Mouse (Mus musculus): Measurements from ENCODE around the gene Cldn14.
A peak's percentile ranks its signal among the peaks of the same experiment; 100 is the strongest.
"Not testable (repeated sequence)": the region's sequence is repeated elsewhere in the genome, so short reads cannot be mapped to it uniquely, and the experiment has no call there.

Cldn14 gene

GRCm38 (mm10) chr16:94008737-94009136 is at the start of gene Cldn14:
TSS of gene Cldn14 (minus strand) at chr16:94008837.
- DNase-seq: no peak

DNA sequence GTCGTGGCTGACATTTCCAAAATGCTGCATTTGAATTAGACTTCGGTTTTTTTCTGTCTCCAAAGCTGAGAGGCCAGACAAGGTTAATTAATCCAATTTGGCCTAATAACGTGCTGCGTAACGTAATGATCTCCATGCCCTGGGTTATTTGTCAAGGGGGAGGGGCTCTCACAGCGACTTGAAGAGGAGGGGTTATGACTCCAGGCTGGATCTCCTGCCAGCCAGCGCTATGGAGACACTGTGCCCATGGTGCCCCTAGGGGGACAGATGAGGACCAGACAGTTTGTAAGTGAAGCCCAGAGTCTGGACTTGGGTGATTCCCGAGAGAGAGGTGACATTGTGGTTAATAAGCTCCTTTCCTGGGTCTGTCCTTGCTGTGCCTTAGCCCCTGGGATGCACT is 46.9 kb upstream of the Cldn14 start:
- no peak for DNase-seq

DNA sequence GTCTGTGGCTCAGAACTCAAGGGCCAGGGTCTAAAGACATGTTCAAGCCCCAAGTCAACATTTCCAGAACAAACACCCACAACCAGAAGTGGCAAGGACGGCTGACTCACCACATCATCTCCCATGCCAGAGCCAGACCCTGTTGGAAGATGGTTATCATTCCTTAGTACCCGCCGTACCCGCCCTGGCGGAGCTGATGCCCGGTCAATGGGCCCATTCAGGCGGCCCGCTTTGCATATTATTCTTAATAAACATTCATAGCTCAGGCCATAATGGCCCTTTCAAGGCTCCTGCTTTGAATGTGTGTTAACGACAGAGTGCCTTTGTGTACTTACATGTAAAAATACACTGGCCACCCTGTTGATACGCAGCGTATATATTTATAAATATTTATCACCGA is 46.5 kb upstream of the Cldn14 start:
- no peak for DNase-seq

GRCm38 (mm10) chr16:94050368-94050767 is 41.7 kb upstream of the Cldn14 start:
- no peak for DNase-seq

GRCm38 (mm10) chr16:94044996-94045395 is 36.4 kb upstream of the Cldn14 start:
- no peak for DNase-seq

- no peak for DNase-seq
These were observed 35.2 kb upstream of the Cldn14 start for GRCm38 (mm10) chr16:94043797-94044196.

DNA sequence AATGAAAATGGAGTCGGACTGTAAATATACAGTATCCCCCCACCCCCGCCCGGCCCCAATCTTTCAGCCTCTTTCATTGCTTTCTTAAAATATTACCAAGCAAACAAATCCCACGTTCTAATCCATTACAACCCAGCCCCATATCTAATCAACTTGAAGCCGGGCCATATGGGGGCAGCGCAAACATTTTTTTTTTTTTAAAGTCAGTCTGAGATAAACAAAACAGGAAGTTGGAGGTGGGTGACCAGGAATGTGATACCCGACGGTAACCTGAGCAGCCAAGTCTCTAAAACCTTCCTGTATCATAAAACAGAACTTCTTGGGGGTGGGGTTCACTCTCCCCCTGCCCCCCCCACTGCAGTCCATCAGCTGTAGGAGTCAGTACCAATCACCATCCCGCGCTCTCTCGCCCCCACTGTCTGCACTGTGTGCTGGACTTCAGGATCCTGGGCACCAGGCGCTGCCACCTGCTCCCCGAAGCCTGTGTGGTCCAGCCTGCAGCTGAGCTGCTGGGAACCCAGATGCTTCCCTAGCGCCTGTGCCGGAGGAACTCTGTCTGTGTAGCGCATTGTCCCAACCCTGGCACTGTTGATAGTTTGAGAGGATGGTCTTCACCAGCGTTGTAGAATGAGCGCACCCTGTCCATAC is 32.6 kb upstream of the Cldn14 start:
- no peak for DNase-seq

- DNase-seq: no peak
These were observed 31.8 kb upstream of the Cldn14 start for GRCm38 (mm10) chr16:94040485-94040884.

GRCm38 (mm10) chr16:94038986-94039341 is 30.3 kb upstream of the Cldn14 start:
- DNase-seq: no peak

- DNase-seq: peak; percentile 83
These were observed 29.8 kb upstream of the Cldn14 start for GRCm38 (mm10) chr16:94038272-94038985.

DNA sequence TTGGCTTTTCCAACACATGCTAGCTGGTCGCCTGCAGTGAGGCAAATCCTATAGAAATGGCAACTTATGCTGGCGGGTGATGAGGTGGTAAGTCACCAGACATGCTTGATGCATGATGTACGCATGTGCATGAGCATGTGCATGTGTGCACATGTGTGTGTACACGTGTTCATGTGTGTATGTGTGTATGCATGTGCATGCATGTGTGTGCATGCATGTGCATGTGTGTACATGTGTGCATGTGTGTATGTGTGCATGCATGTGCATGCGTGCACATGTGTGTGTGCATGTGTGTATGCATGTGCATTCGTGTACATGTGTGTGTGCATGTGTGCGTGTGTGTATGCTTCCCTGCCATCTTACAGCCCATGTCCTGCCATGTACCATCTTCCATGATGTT is 28.6 kb upstream of the Cldn14 start:
- no peak for DNase-seq

- no peak for DNase-seq
These were observed 25.5 kb upstream of the Cldn14 start for GRCm38 (mm10) chr16:94034152-94034551.

DNA sequence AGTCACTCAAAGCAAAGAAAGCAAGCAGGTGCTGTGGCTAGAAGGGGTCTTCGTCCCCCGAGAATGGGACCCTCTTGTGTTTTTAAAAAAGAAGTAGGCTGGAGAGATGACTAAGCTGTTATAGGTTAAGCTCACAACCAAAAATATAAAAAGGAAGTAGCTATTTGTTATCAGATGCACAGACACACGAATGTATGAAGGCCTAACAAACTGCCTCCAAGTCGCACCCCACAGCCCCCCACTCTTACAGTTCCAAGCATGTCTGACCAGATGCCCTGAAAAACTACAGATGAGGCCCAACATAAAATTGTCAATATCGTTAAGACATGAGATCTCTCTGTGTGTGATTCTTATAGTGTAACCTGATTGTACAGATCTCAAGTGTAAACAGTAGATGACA is 23.6 kb upstream of the Cldn14 start:
- no peak for DNase-seq

DNA sequence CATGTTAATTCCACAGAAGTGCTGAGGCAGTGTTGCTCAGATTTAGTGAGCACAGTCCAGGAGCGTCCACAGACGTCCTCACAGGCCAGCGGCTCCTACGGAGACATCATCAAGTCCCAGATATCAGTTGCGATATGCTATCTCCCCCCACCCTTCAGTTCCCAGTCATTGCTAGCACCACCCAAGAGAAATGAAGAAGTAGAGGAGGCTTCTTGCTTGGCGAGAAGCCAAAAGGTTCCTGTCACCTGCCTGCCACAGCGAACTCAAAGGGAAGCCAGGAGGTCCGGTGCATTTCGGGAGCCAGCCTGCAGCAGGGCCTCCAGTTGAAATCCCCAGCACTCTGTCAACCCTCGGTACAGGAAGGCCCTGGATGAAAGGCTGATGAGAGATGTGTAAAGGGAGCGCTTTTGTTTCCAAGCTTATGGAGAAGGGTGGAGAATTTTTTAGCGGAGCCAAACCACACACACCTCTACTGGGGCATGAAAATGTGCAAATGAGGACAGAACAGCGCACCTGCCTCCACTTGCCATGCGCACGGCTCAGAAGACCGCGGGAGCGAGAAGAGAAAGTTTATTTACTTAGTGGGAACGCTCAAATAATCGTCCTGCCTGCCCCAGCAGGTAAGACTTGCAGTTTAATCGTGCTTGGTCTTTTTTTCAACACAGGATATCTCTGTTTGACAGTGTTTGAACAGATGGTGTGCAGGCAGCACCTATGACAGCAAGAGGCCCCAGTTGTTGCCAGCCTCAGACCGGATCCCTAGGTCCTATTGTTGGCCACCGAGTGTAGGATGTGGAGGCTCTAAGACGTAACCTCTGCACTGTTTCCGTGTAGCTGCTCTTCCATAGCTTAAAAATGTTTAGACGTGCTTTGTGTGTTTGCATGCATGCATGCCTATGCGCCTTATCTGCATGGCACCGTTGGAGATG is 15.0 kb upstream of the Cldn14 start:
- DNase-seq: no peak

DNA sequence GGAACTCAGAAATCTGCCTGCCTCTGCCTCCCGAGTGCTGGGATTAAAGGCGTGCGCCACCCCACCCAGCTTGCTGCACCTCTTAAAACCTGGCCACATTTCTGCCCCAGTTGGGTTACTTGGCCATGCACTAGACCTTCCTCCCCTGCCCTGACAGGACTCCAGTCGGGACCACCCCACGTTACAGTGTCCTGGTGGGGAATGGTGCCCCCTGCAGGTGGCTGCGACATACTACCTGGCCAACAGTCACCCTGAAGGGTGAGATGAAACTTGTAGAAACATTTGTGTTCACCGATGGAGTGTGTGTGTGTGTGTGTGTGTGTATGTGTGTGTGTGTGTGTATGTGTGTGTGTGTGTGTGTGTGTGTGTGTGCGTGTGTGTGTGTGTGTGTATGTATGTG is 11.1 kb upstream of the Cldn14 start:
- not testable (repeated sequence) for DNase-seq

GRCm38 (mm10) chr16:94017953-94018352 is 9.3 kb upstream of the Cldn14 start:
- DNase-seq: no peak

GRCm38 (mm10) chr16:94014489-94015096 is 6.0 kb upstream of the Cldn14 start:
- DNase-seq: no peak

DNA sequence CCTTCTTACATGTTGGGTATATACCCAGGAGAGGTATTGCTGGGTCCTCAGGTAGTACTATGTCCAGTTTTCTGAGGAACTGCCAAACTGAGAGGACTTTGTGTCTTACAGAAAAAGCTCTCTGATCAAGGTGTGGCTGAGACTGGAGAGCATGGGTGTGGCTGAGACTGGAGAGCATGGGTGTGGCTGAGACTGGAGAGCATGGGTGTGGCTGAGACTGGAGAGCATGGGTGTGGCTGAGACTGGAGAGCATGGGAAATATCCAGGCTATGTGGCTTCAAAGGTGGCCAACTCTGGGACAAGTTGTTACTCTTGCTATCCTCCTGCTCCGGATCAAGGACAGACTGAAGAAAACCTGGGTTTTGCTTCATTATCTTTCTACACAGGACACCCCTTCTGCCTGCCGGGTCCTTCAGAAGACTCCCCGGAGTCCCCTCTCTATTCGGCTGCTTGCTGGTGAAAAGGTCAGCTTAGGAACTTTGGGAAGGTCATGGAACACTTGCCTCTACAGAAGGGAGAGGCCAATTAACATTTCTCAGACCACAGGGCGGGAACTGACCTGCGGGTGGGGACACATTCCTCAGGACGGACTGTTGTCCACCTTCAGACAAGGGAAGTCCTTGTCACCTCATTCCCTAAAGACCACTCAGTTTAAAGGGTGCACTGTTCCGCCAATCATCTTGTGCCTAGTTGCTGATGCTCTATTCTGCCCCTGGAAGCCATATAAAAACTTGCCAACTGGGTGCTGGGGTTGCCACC is 4.9 kb upstream of the Cldn14 start:
- DNase-seq: not testable (repeated sequence)

DNA sequence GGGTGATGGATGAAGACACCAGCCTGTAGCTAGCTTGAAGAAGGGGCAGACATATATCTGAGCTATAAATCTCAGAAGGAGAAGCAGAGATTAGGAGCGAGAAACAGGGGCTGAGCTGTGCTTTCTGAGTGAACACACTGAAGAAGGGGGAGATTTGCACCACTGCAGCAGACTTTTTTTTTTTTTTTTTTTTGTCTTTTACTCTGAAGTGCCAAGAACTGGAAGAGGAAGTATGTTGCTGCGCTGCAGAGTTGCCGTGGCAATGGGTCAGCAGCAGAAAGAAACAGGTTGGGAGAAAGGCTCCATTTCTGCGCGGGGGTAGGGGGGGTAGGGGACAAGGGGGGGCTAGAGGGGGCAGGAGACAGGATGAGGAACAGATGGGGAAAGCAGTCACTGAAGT is 2.6 kb upstream of the Cldn14 start:
- DNase-seq: no peak

- no peak for DNase-seq
These were observed 2.0 kb upstream of the Cldn14 start for GRCm38 (mm10) chr16:94010633-94011032.

- no peak for DNase-seq
These were observed 1.5 kb upstream of the Cldn14 start for GRCm38 (mm10) chr16:94010156-94010555.

- no peak for DNase-seq
These were observed 719 bp upstream of the Cldn14 start for GRCm38 (mm10) chr16:94009356-94009755.

Data from lung, postnatal 36 days (tissue).